Mouse (Mus musculus): ENCODE results near the gene Skint5.
"Not testable (repeated sequence)": the region's sequence is repeated elsewhere in the genome, so short reads cannot be mapped to it uniquely, and the experiment has no call there.

Gene Skint5

DNA sequence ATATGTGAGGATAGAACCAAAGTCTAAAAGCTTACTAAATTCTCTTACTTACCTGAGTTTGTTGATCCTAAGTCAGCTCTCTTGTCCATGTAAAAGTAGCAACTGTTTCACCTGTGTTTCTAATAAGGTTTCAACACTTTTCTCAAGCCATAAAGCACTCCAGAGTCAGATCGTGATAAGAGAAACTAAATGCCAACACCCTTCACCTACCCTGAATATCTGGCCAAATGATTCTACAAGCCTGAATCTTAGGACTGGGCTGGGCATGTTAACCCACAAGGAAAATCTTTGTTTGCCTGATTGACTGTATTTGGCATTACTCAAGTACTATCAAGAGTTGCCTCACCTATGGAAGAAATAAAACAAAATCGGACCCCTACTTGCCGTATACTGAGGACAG, at the start of gene Skint5:
Gene Skint5 (minus strand): TSS at position 101 of the 400 bp plus-strand sequence.
- no peak for DNase-seq (ENCODE audit: low spot score)

DNA sequence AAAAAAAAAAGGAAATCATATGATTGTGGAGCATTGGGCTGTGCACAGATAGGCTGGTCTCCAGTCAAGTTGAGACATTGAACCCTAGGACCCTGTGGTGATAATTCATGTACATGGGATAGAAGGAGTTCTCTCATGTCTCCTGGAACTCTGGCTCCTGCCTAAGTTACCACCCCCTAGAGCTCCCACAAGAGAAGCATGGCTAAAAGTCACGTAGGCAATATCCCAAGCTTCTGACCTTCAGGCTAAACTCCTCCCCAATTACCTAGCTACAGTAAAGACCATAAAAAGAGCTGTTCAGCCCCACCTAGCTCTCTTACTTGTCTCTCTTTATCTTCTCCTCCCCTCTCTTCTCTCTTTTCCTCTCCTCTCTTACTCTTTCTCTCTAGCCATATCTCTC, 42.0 kb downstream of the Skint5 start:
- DNase-seq (ENCODE audit: low spot score), result no peak

DNA sequence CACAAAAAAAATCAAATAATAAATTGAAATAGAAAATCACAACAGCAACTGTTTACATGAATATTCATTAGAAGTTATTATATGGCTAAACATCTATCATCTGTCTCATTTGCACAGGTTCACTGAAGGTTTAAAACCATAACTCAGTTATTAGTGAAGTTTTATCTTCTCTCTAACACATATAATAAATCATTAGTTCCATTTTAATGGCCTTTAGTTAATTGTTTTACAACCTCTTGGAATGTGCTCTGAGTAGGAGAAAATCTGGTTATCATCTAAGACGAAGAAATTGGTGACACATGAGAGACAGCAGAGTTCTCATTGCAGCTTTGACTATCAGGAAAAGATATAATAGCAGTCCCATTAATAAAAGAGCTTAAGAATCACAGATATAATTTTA, 235.1 kb downstream of the Skint5 start:
- DNase-seq (ENCODE audit: low spot score), result no peak

DNA sequence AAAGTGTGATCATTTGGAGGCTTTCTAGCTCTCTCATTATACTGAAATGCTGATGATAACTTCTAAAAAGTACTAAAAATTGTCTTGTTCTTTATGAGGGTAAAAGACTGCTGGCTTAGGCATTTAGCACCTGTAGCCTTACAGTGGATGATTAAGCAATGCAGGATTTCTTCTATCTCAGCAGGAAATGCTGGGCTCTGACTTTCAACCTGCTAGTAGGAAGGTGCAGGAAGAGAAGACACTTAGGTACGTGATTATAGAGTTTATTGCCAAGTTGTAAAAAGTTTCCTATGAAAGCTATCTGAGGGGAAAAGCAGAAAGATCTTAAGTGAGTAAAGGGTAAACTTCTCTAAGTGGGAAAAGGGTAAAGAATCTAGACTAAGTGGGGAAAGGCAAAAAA, 235.6 kb downstream of the Skint5 start:
- no peak for DNase-seq (ENCODE audit: low spot score)

DNA sequence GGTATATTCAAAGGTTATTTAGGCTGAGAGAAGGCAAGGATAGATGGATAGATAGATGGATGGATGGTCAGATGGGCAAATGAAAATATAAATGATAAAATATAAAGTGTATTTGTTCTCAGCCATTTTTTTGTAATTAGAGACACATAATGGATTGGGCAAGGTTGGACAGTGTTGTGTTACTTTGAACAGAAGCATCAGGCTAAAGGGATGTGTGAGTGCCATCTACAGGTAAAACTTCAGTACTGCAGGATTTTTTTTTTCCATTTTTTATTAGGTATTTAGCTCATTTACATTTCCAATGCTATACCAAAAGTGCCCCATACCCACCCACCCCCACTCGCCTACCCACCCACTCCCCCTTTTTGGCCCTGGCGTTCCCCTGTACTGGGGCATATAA, 551.1 kb downstream of the Skint5 start:
- not testable (repeated sequence) for DNase-seq (ENCODE audit: low spot score)
